Mouse (Mus musculus): Measurements from ENCODE around the gene Sulf2.
"Not testable (repeated sequence)": the region's sequence is repeated elsewhere in the genome, so short reads cannot be mapped to it uniquely, and the experiment has no call there.

The Sulf2 gene

DNA sequence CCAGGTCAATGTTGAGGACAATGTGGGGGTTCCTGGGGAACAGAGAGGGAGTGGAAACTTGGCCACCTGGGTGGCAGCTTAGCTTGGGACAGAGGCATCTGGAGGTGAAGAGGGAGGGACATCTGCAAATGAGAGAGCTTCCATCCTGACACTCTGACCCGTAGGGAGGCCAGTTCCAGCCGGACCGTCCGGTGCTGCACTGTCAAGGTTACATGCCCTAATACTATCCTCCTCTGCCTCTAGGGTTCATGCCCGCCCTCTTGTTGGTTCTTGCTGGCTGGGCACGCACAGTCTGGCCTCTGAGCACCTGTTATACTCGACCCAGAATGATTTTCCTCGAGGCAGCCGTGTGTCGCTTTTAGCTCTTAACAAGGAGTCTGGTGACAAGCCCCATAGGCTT, 69.7 kb downstream of the Sulf2 start:
- in situ Hi-C loops (cut with MboI) = no loop called here

DNA sequence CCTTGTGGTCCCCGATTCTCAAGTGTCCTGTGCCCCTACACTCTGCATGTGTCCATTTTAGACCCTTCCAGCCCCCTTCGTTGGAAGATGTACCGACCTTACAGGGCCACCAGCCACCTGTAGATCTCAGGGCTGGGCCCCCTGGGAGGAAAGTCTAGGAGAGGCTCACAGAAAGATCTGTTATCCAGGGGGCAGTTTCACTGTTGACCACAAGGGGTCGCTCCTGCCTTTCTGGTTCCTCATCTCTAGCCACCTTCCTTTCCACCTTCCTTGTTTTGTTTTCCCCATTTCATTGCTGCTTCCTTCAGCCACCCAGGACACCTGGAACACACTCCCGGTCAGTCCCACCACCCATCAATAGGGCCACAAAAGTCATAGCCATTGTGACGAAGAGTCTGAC, 70.5 kb downstream of the Sulf2 start:
- in situ Hi-C loops (cut with MboI) = not testable (repeated sequence)

DNA sequence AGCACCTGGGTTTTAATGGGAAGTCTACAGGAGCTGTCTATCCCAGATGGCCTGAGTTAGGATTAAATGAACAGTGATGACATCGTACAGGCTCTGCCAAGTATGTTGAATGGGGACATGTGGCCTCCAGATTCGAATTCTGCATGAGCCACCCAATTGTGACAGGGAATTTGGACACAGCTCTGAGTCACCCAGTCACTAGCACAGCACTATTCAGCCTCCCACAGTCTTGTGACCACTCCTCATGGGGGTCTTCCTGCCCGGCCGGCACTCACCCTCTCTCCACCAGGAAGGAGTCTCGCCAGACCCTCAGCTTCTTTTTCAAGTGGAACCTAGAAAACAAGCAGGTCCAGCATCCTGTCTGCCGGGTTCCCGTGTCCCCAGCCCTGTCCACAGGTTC, 71.4 kb downstream of the Sulf2 start:
- in situ Hi-C loops (cut with MboI) = no loop called here

DNA sequence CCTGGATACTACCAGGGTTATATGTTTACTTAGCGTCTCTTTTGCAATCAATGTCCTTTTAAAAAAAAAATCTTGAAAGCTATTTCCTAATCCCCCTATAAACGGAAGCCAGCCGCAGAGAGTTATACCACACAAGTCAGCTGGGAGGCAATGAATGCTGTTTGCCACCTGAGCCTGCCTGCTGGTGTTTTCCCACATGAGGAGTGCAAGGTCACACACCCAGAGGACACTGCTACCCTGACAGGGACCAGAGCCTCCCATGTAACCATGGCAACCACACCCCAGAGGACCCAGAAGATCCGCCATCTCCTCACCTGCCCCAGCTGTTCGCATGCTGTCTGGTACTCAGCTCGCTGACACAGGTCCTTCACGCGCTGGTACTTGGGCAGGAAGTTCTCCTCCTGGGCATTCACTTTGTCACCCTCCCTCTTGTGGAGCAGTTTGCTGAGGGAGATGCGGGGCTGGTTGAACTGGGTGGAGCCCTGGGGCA, 71.9 kb downstream of the Sulf2 start:
- in situ Hi-C loops (cut with MboI) = no loop called here

DNA sequence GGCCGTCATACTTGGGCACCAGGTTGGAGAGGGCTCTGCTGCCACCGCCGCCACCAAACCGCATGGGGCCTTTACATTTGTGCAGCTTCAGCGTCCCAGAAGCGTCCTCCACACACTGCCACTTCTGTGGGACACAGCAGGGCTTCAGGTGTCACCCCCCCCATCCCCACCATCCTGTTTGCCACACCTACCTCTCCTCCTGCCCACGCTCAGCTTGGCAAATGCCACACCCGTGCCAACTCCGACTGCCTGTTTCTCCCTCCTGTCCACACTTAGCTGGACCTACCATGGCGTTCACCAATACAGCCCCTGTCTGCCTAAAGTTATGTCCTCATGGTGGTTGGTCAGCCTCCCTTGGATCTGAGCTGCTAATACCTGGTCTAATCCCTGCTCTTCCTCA, 72.8 kb downstream of the Sulf2 start:
- in situ Hi-C loops (cut with MboI) = no loop called here

DNA sequence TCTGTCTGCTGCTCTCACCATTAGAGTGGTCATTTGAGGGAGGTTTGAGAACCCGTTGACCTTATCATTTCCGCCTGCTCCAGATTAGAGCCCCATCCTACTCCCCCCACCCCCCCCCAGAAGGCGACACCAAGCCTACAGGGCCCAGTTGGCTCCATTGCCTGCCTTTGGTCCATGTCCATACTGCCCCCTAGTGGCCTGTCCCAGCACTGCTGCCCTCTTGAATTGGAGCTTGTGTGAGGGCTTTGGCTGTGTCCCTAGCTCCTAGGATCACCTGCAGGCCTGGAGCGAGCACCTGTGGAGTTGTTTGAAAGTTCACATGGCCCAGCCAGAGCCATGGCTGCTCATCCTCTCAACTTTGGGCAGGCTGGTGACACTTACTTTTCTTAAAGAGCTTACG, 73.3 kb downstream of the Sulf2 start:
- in situ Hi-C loops (cut with MboI) = no loop called here

DNA sequence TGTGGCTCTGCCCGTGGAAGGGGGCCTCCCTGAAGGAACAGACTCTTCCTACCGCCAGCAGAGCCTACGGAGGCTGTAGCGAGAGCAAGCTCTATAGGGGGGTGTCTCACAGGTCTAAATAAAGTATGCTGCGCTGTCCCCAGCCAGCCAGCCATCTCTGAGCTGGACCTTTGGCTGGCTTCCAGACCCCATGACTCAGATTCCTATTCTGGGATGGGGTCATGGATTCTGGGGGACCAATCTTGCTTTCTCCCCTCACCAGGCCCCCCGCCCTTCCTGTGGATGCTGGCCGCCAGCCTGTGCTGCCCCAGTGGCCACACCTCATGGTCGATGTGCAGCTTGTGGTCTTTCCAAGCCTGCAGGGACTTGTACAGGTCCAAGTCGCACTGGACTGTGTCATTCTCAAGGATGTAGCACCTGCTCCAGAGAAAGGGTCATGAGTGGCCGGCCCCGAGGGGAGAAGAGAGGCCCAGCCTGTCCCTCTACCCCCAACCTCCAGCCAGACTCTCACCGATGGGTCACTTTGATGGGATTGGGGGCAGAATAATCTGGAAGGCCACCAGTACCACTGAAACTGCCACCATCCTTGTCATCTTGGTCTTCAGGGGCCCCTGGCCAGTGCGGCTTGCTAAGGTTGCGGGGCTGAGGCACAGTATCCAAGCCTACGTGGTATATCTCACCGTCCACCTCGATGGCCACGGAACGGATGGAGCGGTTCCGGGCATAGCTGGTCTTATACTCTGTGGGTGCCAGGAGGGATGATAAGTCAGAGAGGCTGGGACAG, 74.3 kb downstream of the Sulf2 start:
- in situ Hi-C loops (cut with MboI) = no loop called here

DNA sequence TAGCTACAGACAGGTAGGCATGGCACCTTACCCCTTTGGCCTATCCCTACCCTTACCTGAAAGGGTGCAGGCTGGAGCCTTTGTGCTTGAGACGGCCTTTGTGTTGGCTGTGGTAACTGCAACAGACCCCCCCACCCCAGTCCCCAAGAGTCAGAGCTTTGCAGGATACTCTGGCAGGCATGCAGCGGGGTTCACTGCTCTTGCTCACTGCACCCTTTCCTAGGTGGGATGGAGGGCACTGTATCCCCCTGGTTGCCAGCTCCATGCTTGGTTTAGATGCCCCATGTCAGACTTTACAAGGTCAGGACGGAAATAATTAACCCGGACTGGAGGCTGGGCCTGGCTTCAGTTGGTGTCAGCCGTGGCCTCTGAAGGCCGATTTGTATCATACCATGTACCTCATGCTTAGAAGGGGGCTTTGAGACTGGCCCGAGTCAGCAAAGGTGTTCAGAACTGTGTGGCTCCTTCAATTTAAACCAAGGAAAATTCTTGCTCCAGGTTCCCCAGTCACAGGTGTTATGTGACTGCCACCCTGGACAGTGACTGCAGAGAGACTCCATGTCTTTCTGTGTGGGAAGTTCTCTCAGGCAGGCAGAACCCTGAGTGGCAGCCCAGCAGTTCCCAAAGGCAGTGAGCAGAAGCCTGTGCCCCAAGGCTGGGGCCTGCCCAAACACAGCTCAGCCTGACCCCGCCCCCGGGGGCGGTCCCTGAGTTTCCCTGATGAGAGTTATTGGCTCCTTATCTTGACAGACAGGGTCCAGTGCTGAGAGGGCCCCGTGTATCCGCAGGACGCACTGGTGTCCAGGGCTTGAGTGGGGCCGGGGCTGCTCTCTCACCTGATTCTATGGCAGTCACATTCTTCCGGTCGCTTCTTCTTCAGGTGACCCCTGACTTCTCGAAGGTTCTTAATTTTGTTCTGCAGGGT, 75.2 kb downstream of the Sulf2 start:
- in situ Hi-C loops (cut with MboI) = no loop called here

DNA sequence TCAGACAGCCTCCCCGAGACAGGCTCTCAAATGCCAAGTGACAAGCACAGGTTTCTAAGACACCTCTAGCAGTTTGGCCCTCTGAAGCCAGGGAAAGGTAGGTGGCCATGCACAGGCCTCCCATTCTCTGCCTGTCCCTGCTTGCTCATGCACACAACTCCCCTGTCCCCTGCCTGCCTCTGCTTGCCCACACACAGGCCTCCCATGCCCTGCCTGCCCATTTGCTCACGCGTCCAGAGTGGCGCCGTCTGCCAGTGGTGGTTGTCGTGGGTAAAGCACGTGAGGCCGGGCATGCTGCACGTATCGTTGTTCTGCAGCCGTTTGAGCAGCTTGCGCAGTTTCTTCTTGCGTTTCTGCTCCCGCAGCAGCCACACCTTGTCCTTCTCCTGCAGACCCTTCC, 76.2 kb downstream of the Sulf2 start:
- in situ Hi-C loops (cut with MboI) = no loop called here

DNA sequence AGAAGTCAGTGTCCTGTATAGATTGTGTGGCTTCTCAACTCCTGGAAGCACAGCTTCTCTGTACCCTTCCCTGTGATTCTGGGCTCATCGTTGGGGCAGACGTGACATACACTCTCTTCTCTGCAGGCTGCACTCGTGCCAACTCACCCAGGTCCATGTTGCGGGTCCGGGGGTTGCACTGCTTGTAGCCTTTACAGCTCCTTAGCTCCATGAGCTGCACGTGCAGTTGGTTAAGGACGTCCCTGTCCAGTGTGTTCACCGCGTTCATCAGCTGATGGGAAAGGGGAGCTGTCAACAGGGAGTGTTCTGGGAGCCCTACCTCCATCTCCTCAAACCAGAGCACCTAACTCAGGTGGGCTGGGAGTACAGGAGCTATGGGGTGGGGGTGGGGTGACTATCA, 78.1 kb downstream of the Sulf2 start:
- in situ Hi-C loops (cut with MboI) = no loop called here

DNA sequence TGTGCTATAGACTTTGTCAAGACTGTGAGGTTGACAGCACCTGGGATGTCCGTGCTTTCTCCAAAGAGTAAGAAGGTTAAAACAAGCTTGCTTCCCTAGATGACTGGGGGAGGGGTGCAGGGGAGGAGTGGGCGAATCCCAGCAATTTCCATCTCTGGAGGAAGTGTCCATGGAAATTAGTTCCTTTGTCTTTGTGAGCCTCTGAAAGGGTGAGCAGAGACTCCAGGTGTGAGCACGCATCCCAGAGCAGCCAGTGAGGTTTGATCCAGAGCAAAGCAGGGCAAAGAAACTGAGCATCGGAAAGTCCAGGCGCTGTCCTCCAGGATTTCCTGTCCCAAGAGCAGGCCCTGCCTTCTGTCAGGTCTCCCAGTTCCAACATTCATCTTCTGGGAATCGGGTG, 81.1 kb downstream of the Sulf2 start:
- in situ Hi-C loops (cut with MboI) = no loop called here

DNA sequence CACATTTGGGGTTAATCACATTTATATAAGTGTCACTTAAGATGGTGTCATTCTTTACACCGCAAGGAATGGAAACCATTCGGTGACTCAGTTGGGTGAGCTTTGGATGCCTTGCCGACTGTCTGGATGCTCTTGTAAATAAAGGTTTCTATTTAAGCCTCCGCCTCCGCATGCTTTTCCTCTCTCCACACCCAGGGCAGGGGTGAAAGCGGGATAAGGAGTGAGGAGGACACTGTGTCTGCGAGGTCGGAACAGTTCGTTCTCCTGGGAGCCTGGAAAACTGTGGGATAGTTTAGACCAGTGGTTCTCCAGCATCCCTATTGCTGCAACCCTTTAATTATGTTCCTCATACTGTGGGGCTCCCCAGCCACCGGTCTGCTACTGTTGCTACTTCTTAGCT, 82.4 kb downstream of the Sulf2 start:
- in situ Hi-C loops (cut with MboI) = no loop called here

DNA sequence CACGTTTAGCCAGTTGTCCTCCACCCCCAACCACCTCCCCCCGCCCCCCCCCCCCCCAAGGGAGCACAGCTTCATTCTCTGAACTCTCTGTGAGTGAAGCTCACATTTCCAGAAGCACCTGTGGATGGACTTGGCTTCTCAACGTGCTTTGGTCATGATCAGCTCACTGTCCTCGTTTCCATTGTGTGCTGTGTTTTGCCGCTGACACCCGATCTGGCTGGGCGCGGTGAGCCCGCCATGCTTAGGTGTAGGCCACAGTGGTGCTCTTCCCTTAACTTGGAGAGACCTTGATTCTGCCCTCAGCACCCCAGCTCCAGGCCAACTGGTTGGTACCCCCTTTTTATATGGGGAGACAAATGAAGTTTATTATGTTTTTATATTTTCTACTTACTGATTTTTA, 83.6 kb downstream of the Sulf2 start:
- in situ Hi-C loops (cut with MboI) = no loop called here

DNA sequence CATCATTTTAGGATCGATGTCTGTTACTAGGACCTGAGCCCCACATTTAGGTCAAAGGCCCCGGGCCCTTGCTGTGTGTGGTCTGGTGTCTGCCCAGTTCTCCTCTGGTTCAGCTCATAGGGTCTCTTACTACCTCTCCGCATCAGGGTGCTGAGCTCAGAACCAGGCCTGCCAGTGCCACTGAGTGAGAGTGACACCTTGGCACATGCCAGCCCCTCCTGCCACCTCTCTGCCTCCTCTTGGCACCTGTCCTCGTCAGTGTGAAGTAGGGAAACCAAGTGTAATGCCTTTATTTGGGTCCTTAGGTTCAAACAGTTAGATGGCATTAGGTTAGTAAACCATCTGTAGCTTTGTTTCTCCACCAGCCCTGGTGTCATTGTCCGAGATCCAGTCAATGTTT, 84.0 kb downstream of the Sulf2 start:
- in situ Hi-C loops (cut with MboI) = no loop called here

DNA sequence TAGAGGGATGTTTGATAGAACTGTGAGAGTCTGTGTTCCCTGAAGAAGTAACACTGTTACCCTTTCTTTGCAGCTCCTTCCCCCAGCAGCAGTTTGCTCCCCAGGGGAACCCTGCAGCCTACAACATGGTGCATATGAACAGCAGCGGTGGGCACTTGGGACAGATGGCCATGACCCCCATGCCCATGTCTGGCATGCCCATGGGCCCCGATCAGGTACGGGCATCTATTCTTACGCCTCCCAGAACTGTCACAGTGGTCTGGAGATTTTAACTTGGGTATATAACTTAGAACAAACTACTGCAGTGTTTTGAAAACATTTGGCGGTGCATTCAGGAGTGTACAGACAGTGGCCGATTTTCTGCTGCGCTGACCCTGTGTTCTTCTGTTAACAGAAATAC, 85.7 kb downstream of the Sulf2 start:
- in situ Hi-C loops (cut with MboI) = no loop called here

DNA sequence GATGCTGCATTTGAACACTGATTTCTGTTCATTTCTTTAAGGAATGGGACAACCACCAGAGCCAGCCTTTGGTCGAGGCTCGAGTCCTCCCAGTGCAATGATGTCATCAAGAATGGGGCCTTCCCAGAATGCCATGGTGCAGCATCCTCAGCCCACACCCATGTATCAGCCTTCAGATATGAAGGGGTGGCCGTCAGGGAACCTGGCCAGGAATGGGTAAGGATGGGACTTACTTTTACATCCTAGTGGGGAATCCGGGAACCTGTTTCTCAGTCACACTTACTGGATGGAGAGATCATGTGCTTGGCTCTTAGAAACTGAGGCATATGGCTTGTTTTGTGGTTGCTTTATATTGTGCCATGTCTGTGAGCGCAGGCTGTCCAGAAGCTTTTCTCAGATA, 86.3 kb downstream of the Sulf2 start:
- in situ Hi-C loops (cut with MboI) = no loop called here

DNA sequence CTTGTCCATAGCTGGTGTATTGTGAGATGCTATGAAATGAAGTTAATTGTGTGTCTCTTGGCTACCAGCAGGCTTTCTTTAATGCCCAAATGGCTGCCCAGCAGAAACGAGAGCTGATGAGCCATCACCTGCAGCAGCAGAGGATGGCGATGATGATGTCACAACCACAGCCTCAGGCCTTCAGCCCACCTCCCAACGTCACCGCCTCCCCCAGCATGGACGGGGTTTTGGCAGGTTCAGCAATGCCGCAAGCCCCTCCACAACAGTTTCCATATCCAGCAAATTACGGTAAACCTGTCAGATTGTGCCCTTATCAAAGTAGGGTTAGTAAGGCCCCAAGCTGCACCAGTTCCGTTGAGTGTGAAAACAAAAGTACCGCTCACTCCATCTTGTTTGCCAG, 87.2 kb downstream of the Sulf2 start:
- in situ Hi-C loops (cut with MboI) = no loop called here

DNA sequence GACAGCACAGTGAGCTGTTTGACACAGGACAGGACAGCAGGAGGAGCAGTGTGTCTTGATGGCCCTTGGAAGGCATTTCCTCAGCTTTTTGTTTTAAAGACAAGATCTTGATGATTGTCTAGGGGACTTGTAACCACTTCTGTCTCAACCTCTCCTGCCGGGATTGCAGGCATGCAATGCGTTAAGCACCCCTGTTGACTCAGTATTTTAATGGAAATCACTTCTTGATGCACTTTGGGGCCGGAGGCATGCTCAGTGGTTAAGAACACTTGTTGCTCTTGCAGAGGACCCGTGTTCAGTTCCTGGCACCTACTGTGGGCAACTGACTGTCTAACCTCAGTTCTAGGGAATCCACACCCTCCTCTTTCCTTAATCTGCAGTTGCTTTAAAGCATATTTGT, 89.0 kb downstream of the Sulf2 start:
- in situ Hi-C loops (cut with MboI) = no loop called here

DNA sequence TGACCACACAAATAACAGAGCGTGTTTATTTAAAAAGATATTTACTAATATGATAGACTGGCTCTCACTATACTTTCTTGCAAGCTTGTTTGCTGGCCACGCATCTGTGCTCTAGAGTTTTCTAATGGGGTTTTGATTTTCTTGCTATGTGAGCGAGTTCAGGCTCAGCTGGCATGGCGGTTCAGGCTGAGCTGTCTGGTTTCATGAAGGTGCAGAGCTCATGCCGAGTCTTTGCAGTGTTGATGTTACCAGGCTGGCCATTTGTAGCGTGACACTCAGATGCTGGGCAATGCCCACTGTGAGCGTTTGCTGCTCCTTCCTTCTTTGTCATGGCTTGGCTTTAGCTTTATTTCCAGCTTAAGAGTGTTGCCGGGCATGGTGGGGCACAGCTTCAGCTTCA, 93.0 kb downstream of the Sulf2 start:
- in situ Hi-C loops (cut with MboI) = no loop called here

DNA sequence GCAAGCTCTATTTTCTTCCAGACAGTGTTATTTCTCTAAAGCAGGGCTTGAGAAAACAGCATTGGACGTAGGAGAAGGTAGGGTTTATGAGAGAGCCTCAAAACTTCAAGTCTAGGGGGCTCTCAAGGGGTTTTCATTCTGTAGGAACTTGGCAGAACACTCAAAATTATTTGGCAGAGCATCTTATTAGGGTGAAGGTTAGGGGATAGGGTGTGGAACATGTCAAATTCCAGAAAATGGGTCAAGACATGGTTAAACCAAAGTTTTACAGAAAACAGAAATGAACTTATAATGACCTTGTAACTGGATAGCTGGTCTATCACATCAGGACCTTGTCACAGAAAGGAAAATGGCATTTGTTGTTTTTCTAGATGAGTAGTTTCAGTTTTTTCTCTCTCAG, 93.5 kb downstream of the Sulf2 start:
- in situ Hi-C loops (cut with MboI) = no loop called here

DNA sequence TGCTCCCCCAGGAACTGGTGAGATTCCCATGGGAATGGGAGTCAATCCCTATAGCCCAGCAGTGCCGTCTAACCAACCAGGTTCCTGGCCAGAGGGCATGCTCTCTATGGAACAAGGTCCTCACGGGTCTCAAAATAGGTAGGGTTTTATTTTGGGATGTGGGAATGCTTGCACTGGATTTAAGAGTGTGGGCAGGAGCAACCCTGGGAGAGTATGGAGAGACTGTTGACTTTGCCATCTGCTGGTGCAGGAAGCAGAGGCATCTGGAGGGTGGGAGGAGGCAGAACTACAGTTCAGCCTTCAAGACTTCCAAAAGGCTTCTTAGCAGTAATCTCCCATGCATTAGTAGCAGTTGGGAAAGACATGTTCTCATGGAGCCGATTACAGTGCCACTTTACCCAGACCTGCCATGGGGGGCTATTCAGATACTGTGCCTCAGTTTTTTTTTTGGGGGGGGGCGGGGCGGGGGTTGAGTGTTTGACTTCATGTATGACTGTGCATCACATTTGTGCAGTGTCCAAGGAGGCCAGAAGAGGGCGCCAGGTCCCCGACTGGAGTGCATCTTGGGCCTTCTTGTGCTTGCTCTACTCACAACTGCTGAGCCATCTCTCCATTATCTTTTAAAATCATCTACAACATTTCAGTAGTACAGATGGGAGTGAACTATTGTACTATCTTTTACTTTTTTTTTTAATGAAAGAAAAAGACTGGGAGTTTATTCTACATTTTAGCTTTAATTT, 95.6 kb downstream of the Sulf2 start:
- in situ Hi-C loops (cut with MboI) = no loop called here

DNA sequence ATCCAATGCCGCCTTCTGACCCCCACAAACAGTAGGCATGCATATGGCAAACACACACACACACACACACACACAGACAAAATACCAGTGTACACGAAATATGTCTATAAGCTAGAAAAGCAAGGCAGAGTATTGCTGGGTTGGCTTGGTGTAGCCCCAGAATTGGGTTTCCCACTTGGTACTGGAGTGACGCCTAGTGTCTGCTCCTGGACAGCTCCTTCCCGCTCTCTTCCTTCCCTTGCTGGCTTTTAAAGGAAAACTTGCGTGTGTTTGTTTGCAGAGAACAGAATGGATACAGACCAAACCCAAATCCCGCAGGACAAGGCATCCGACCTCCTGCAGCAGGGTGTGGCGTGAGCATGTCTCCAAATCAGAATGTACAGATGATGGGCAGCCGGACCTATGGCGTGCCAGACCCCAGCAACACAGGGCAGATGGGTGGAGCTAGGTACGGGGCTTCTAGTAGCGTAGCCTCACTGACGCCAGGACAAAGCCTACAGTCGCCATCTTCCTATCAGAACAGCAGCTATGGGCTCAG, 101.4 kb downstream of the Sulf2 start:
- in situ Hi-C loops (cut with MboI) = no loop called here
